Mouse (Mus musculus) heart, embryonic 14.5 days (tissue): ENCODE results near the gene Mpp1. TPM values are rescaled to one million over a fixed set of nuclear protein-coding genes. Genes with fewer than 3 reads are reported as not detected.

Experiments used
- ATAC-seq: fragments of 200-750 bp; cut with Nextera tagmentation; 2 replicates; pipeline ENCODE4 v1.8.0; 2017; ENCODE audit warnings: low read depth, moderate TSS enrichment; ENCODE audit not compliant: insufficient number of reproducible peaks, insufficient read depth, low FRiP score
- H3K27ac ChIP-seq, 2 experiments: fragments of 200-500 bp in 1 of 2; fragments of 300-500 bp in 1 of 2; sonication (generic) in 1 of 2; replicated peaks in 1 of 2; 2 replicates each; pipeline ENCODE4 v1.5.1; 2012 to 2014; ENCODE audit warnings: low read depth in 2 of 2, low read length in 2 of 2, control low read depth in 1 of 2, mild to moderate bottlenecking in 1 of 2, mixed read lengths in 1 of 2; ENCODE audit not compliant: control insufficient read depth in 1 of 2, insufficient read depth in 1 of 2
- H3K27me3 ChIP-seq: fragments of 300-500 bp; sonication (generic); 2 replicates; pipeline ENCODE4 v1.6.1; 2014; ENCODE audit warnings: mild to moderate bottlenecking, low read length, control low read depth; ENCODE audit not compliant: control insufficient read depth, insufficient read depth
- H3K36me3 ChIP-seq: fragments of 300-500 bp; sonication (generic); 2 replicates; pipeline ENCODE4 v1.6.1; 2014; ENCODE audit warnings: mild to moderate bottlenecking, control low read depth, low read length, mixed read lengths; ENCODE audit not compliant: control insufficient read depth, insufficient read depth
- H3K4me1 ChIP-seq, 2 experiments: fragments of 200-500 bp in 1 of 2; fragments of 300-500 bp in 1 of 2; sonication (generic) in 1 of 2; 2 replicates each; pipeline ENCODE4 v1.6.1; 2012 to 2014; ENCODE audit warnings: low read length in 2 of 2, control low read depth in 1 of 2, mixed read lengths in 1 of 2; ENCODE audit not compliant: control insufficient read depth in 2 of 2, insufficient read depth in 2 of 2
- H3K4me2 ChIP-seq: fragments of 300-500 bp; sonication (generic); 2 replicates; pipeline ENCODE4 v1.6.1; 2014; ENCODE audit warnings: mild to moderate bottlenecking, low read length
- H3K4me3 ChIP-seq, 2 experiments: fragments of 200-500 bp in 1 of 2; fragments of 300-500 bp in 1 of 2; sonication (generic) in 1 of 2; 2 replicates each; pipeline ENCODE4 v1.5.1; 2012 to 2014; ENCODE audit warnings: low read length in 2 of 2, mild to moderate bottlenecking in 2 of 2, control low read depth in 1 of 2, low read depth in 1 of 2, moderate library complexity in 1 of 2; ENCODE audit not compliant: control insufficient read depth in 1 of 2, insufficient read depth in 1 of 2
- H3K9ac ChIP-seq: fragments of 300-500 bp; sonication (generic); 2 replicates; pipeline ENCODE4 v1.6.1; 2014; ENCODE audit warnings: mild to moderate bottlenecking, low read length
- H3K9me3 ChIP-seq: fragments of 300-500 bp; sonication (generic); 2 replicates; pipeline ENCODE4 v1.6.1; 2016; ENCODE audit warnings: low read length, control low read depth; ENCODE audit not compliant: control insufficient read depth
- WGBS: fragments of 180-500 bp; shearing (Covaris S2); extraction: QIAGEN DNeasy Blood & Tissue Kit; methylation state at CpG from one replicate; pipeline ENCODE4 v1.1.7; 2014; 5-methylcytosine and 5-hydroxymethylcytosine counted together
- polyA plus RNA-seq: library from polyadenylated mRNA; unstranded; fragments of >200 nt; fragmentation: Nextera tagmentation; extraction: Ambion mirVana; gene quantifications from 2 replicates; pipeline ENCODE4 v1.2.1, GENCODE M21; 2014

Gene Mpp1
- polyA plus RNA-seq, 1 experiment from 2014 or later, result 31.5 TPM

DNA sequence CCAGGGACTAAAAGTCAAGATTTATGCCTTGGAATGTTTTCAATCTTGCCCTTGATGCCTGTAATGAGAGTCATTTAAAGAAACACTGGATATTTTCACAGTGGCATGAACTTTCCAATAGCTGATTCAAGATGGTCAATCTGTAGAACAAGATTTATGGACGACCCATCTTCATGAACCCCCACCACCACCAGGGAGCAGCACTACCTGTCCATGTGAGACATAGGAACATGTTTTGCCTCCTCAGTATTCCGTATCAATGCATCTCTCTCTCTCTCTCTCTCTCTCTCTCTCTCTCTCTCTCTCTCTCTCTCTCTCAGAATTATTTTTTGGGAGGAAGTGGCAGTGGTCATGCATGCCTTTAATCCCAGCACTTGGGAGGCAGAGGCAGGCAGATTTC, 48.5 kb downstream of the Mpp1 start:
- 52% methylated on average over 2 of the region's 2 CpGs for WGBS
- no peak overlapping the region for H3K27ac ChIP-seq
- H3K9ac ChIP-seq, result no peak overlapping the region
- H3K27me3 ChIP-seq, result no peaks in the 10 kb centered on the region
- no peaks in the 10 kb centered on the region for H3K9me3 ChIP-seq
- H3K4me1 ChIP-seq, result no peaks in the 10 kb centered on the region
- H3K4me3 ChIP-seq, result no peak overlapping the region
- no peak overlapping the region for H3K4me2 ChIP-seq
- no peak for ATAC-seq
- H3K36me3 ChIP-seq, result no peaks in the 10 kb centered on the region

Other genes starting within 250 kb of the Mpp1 start
- gene Gab3, start 45.6 kb downstream of the Mpp1 start, polyA plus RNA-seq, result 3.3 TPM in 2 replicates
- 62.4 and 70.2 TPM in 2 replicates for gene Dkc1, start 35.2 kb downstream of the Mpp1 start, polyA plus RNA-seq
- gene Smim9, start 32.8 kb upstream of the Mpp1 start, polyA plus RNA-seq, result not detected in 2 replicates